In genomic region chr14:25739957-25740565, GRCm38 (mm10) we compare ENCODE assay signal across 8 mouse cellular contexts. TPM values are rescaled to one million over a fixed set of nuclear protein-coding genes. Genes with fewer than 3 reads are reported as not detected.
DNase-seq lines count a peak whose midpoint lies in the region; ATAC-seq and TF ChIP-seq lines count a peak whose summit lies in the region.

No protein-coding gene starts in this region.

- H3K27ac ChIP-seq in intestine, postnatal 0 days (ENCODE audit: low read depth, low read length): no peak overlapping the region
- H3K27ac ChIP-seq in intestine, embryonic 16.5 days (ENCODE audit: low read length): no peak overlapping the region

- H3K9me3 ChIP-seq in intestine, postnatal 0 days (ENCODE audit: control insufficient read depth): no peaks in the 10 kb centered on the region
- no peaks in the 10 kb centered on the region for H3K9me3 ChIP-seq in intestine, embryonic 16.5 days (ENCODE audit: control insufficient read depth, low read length)

- WGBS in intestine, postnatal 0 days: 88% methylated on average over 4 of the region's 4 CpGs
- WGBS in intestine, embryonic 16.5 days: 66% methylated on average over 4 of the region's 4 CpGs

- ATAC-seq in intestine, postnatal 0 days: no peak
- ATAC-seq in intestine, embryonic 16.5 days: no peak

- H3K27me3 ChIP-seq in intestine, postnatal 0 days (replicated peaks; ENCODE audit: control insufficient read depth, insufficient read depth, low read length): no peaks in the 10 kb centered on the region
- H3K27me3 ChIP-seq in intestine, embryonic 16.5 days (replicated peaks; ENCODE audit: control insufficient read depth, insufficient read depth, low read length): no peaks in the 10 kb centered on the region

- peaks cover 10% of the 10 kb centered on the region for H3K36me3 ChIP-seq in intestine, postnatal 0 days (ENCODE audit: control insufficient read depth, insufficient read depth)
- H3K36me3 ChIP-seq in intestine, embryonic 16.5 days (ENCODE audit: control insufficient read depth, insufficient read depth, low read length): peaks cover 5% of the 10 kb centered on the region; the same call in 1 of the 2 replicates

- no peak overlapping the region for H3K4me3 ChIP-seq in intestine, postnatal 0 days (ENCODE audit: low read depth, low read length)
- no peak overlapping the region for H3K4me3 ChIP-seq in intestine, embryonic 16.5 days (ENCODE audit: low read length)

- no peak overlapping the region for H3K4me2 ChIP-seq in intestine, postnatal 0 days (replicated peaks; ENCODE audit: low read depth)
- H3K4me2 ChIP-seq in intestine, embryonic 16.5 days (ENCODE audit: low read depth, low read length): no peak overlapping the region

- DNase-seq in cerebellum, postnatal 25 days: peak; percentile 40 to 54
- peak; percentile 94 for DNase-seq in layer of hippocampus, adult 9-11 months
- peak; percentile 86 to 92 for DNase-seq in right cerebral cortex, postnatal 10 days (ENCODE audit: low spot score in 2 of 2)
- DNase-seq in urinary bladder, postnatal 36 days (ENCODE audit: low spot score in 2 of 2): no peak
- no peak for DNase-seq in heart, postnatal 10 days
- no peak for DNase-seq in thymus, postnatal 0 days (ENCODE audit: low spot score)

- intact Hi-C loops in heart, postnatal 10 days (cut with DNase I): no loop called here

- H3K4me1 ChIP-seq in intestine, postnatal 0 days (replicated peaks; ENCODE audit: control insufficient read depth, insufficient read depth, low read length): peaks cover 10% of the 10 kb centered on the region; the same call in 1 of the 2 replicates
- H3K4me1 ChIP-seq in intestine, embryonic 16.5 days (ENCODE audit: control insufficient read depth, insufficient read depth, low read length): peaks cover 52% of the 10 kb centered on the region

- no peak overlapping the region for H3K9ac ChIP-seq in intestine, postnatal 0 days (ENCODE audit: low read depth, low read length)
- H3K9ac ChIP-seq in intestine, embryonic 16.5 days (ENCODE audit: low read depth, low read length): no peak overlapping the region

- TF ChIP-seq CTCF in intestine, postnatal 0 days (IDR thresholded peaks at IDR 0.05; ENCODE audit: low read depth): 0 out of 2 replicates have a peak, but pooled peaks have one; percentile 2

RNA-seq across cellular contexts. Expression of gene Zcchc24, which starts 28.8 kb away (rescaled TPM):
- polyA plus RNA-seq in intestine, postnatal 0 days (2015; fragmentation: Nextera tagmentation; extraction: Ambion mirVana): 10.3 and 12.1 TPM in 2 replicates
- polyA plus RNA-seq in intestine, embryonic 16.5 days (2015; fragmentation: Nextera tagmentation; extraction: Ambion mirVana): 9.1 and 10.0 TPM in 2 replicates
- 10 to 100 TPM; 51.8 to 60.1 TPM for total RNA-seq in heart, postnatal 10 days (2021)
- 7.6 and 9.0 TPM in 2 replicates for polyA plus RNA-seq in thymus, postnatal 0 days (2015; fragmentation: Nextera tagmentation; extraction: Ambion mirVana)

RNA-seq across cellular contexts. Expression of gene Ppif, which starts 46.1 kb away (rescaled TPM):
- 73.8 and 80.0 TPM in 2 replicates for polyA plus RNA-seq in intestine, postnatal 0 days (2015; fragmentation: Nextera tagmentation; extraction: Ambion mirVana)
- polyA plus RNA-seq in intestine, embryonic 16.5 days (2015; fragmentation: Nextera tagmentation; extraction: Ambion mirVana): 125 and 134 TPM in 2 replicates
- total RNA-seq in heart, postnatal 10 days (2021): 100 to 1,000 TPM; 248 to 271 TPM
- polyA plus RNA-seq in thymus, postnatal 0 days (2015; fragmentation: Nextera tagmentation; extraction: Ambion mirVana): 30.4 and 37.2 TPM in 2 replicates

Comparison
In these comparisons a context has a peak if more than half of its experiments do, and no peak if none do; other contexts are left out.
1. DNase-seq: peak in cerebellum, postnatal 25 days (2 of 2), layer of hippocampus, adult 9-11 months (single experiment) and right cerebral cortex, postnatal 10 days (2 of 2); none in urinary bladder, postnatal 36 days (0 of 2), heart, postnatal 10 days (0 of 2) and thymus, postnatal 0 days (single experiment).